Mouse (Mus musculus) left cerebral cortex, adult 9 months (tissue): ENCODE results near the gene Emc10.

Source experiments
- DNase-seq, 2 experiments: peaks; one replicate each; pipeline ENCODE4 v3.0.0; 2022; ENCODE audit warnings: low spot score in 2 of 2

Gene Emc10

DNA sequence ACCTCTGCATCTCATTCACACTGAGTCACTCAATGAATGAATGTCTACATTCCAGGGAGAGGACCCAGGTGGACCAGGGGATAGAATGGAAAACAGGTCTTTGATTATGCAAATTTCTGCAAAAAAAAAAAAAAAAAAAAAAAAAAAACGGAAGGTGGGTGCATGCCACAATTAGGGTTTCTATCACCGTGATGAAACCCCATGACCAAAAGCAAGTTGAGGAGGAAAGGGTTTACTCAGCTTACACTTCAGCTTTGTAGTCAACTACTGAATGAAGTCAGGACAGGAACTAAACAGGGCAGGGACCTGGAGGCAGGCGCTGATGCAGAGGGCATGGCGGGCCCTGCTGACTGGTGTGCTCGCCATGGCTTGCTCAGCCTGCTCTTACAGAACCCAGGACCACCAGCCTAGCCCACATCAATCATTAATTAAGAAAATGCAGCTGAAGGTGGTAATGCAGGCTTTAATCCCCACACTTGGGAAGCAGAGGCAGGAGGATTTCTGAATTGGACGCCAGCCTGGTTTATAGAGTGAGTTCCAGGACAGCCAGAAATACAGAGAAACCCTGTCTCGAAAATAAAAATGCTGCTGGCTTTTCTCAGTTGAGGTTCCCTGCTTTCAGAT, 10.6 kb downstream of the Emc10 start:
- no peak for DNase-seq

DNA sequence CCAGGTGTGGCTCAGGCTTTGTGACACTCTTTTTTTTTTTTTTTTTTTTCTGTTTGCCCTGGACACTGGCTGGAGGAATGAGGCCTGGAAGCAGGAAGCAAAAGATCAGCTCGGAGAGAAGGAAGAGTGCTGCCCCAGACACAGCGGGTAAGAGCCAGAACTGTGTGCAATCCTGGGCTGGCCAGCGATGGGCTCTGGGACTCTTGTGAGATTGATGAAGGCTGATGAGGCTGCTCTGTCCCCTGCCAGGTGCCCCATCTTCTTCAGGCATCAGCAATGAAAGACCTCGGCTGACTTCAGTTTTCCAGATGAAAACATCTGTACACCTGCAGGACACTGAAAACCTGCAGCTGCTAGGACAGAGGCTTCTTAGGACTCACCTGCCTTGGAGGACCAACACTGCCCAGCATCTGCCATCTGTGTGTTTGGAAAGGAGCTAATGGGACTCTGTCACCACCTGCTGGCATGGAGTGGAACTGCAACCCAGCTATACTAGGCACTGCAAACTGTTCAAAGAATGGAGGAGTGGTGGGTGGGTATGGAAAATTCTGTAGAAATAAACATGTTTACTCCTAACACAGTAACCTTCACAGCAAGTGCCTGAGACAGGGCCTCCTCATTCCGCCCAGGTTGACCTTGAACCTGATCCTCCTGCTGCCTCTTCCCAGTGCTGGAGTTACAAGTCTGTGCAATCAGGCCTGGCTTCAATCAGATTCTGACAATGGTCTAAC, 11.3 kb downstream of the Emc10 start:
- peak in 1 of 2 experiments; percentile 88 for DNase-seq

DNA sequence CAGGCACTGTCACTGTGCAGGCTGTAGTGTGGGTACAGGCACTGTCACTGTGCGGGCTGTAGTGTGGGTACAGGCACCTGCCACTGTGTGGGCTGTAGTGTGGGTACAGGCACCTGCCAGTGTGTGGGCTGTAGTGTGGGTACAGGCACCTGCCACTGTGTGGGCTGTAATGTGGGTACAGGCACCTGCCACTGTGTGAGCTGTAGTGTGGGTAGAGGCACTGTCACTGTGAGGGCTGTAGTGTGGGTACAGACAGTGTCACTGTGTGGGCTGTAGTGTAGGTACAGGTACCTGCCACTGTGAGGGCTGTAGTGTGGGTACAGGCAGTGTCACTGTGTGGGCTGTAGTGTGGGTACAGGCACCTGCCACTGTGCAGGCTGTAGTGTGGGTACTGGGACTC, 12.2 kb downstream of the Emc10 start:
- DNase-seq: no peak

DNA sequence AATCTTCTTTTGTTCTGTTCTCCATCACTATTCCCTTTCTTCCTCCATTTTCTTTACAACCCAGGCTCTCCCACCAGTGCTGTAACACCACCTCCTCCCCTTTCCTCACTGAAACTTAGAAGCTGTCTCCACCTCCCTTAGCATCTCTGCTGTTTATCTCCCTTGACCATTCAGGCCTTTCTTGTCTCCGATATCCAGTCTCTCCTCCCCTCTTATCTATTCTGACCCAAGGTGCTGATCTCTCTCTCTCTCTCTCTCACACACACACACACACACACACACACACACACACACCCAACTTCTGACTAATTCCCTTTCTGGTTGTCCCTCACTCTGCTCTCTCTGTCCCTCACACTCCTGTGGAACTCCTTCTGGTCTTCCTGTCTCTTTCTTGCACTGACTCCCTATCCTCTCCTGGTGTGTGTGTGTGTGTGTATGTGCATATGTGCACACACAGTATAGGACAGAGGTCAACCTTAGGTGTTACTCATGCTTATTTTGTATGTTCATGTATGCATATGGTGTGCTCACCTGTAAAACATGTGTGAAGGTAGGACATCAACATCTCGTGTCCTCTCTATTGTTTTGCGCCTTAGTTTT, 13.4 kb downstream of the Emc10 start:
- no peak for DNase-seq

DNA sequence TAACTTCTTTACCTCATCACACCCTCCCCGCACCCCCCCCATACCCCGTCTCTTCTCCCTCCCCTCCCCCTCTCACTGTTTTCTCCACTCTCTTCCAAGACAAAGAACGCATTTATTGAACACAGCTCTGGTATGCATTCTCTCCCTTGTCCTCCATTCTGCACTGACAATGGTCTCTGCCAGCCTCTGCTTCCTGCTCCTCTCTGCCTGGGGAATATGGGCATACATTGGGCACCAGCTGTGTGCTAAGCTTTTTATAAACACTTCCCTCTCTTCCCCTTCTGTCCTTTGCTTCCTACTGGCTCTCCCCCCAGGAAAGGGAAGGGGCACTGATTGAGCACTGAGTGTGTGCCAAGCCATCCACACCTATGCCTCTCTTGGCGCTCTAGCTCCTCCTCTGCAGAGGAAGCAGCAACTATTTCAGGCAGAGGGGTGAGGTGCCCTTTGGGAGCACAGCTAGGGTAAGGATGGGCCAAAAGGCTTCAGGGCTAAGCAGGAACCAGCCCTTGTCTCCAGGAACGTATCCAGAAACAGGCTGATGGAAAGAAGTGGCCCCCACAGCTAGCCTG, 21.2 kb downstream of the Emc10 start:
- no peak for DNase-seq

DNA sequence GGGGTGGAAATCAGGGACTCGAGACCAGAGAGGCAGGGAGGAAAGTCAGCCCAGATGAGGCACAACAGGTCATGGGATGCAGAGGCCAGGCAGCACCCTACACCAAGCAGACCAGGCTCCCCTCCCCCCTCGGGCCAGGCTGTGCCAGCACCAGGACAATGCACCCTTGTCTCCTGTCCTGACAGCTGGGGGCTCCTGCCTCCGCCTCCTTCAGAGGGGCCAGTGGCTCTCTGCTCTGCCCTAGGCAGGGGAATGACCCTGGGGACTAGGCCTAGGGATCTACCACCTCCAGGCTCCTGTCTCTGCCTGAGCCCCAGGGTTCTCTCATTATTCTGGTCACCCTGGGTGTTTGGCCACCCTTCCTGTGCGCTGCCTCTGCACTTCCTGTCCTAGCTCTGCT, 21.9 kb downstream of the Emc10 start:
- DNase-seq: peak; percentile 77 to 87

DNA sequence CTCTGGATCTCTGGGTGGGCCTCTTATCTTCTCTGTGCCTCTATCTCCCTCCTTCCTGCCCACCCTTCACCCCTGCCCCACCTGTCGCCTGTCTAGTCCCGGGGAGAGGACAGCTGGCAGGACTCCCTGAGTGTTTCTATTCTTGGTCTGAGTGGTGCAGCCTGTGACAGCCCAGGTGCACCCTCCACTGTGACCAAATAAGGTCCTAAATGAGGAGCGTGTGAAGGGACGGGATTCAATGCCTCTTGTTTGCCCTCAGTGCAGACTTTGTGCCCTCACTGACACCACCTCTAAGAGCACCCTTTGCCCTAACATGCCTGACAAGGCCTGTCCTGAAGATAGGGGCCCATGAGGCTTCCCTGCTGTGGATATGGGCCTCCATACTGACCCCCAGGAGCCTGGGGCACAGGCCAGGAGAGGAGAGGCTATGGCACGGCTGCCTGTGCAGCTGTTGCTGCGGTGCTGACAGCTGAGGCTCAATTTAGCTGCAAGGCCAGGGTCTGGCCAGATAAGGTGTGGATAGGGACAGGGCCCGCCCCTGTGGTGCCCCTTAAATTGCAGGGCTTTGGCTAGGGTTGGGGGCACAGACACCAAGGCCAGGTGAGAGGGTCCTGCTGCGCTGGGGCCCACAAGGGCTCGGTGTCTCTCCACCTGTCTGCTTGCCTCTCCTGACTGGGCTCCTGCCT, 23.2 kb downstream of the Emc10 start:
- DNase-seq: no peak

DNA sequence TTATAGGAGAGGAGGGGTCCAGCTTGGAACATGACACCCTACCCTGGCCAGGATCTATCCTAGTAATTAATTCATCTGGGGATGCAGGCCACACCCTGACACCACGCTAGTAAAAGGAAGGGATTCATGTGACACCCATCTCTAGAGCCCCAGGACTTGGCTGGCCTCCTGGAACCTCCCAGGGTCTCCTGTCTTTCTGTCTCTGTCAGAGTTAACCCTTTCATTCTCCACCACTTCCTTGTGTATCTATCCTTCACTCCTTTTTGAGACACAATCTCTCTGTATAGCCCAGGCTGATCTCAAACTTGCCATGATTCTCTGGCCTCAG, 23.8 kb downstream of the Emc10 start:
- no peak for DNase-seq

DNA sequence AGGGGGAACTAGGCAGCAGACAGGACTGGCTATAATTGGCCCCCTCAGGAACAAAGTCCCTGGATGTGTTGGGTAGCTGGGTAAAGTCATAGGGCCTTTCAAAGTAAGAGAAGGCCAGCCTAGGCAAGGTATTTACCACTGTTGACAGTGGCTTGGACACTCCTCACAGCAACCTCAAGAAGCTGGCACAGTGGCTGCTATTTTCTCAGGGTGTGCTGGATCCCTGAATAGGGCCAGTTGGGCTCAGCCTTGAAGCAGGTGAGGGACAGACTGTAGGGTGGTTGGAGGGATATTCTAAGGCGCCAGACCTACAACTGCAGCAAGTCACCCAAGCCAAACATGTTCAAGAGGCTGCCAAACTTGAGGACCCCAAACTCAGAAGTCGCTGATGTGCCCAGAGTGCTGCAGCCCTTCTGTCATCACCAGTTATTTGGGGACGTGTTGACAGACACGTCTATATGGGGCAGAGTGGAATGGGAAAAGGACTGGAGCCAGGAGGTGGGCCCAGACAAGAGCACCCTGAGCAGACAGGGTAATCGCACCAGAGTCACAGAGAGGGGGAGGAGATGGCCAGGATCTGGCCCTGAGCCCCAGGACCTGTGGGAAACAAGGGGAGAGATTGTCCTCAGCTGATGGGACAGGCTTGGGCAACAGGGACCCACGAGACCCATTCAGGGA, 24.3 kb downstream of the Emc10 start:
- no peak for DNase-seq

DNA sequence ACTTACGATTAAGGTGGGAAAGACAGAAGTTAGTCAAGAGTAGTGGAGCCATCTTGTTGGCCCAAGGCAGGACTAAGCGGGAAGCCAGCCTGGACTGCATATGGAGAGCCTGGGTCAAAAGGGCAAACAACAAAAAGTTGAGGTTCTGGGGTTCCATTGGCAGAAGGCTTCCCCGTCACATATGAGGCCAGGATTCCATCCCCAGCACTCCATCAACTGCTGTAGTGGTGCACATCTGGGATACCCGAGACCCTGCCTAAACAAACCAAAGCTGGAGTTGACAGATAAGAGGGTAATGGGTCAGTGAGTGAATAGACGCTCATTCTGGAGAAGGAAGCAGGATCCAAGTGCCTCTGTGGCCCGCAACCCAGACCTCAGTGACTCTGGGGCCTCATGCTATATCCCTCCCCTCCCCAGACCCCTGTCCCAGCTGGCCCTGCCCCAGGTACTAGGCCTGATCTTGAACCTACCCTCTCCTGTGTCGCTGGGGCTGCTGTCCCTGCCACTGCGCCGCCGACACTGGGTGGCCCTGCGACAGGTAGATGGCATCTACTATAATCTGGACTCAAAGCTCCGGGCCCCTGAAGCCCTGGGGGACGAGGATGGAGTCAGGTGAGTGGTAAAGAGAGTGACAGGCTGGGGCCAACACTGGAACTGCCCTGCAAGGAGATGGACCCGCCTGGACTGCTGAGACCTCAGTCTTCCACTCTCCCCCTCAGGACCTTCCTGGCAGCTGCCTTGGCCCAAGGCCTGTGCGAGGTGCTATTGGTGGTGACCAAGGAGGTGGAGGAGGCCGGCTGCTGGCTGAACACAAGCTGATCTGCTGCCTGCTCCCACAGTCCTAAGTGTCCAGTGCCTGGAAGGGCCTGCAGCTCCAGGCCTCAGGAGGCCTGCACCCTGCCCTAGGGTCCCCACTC, 25.4 kb downstream of the Emc10 start:
- no peak for DNase-seq

DNA sequence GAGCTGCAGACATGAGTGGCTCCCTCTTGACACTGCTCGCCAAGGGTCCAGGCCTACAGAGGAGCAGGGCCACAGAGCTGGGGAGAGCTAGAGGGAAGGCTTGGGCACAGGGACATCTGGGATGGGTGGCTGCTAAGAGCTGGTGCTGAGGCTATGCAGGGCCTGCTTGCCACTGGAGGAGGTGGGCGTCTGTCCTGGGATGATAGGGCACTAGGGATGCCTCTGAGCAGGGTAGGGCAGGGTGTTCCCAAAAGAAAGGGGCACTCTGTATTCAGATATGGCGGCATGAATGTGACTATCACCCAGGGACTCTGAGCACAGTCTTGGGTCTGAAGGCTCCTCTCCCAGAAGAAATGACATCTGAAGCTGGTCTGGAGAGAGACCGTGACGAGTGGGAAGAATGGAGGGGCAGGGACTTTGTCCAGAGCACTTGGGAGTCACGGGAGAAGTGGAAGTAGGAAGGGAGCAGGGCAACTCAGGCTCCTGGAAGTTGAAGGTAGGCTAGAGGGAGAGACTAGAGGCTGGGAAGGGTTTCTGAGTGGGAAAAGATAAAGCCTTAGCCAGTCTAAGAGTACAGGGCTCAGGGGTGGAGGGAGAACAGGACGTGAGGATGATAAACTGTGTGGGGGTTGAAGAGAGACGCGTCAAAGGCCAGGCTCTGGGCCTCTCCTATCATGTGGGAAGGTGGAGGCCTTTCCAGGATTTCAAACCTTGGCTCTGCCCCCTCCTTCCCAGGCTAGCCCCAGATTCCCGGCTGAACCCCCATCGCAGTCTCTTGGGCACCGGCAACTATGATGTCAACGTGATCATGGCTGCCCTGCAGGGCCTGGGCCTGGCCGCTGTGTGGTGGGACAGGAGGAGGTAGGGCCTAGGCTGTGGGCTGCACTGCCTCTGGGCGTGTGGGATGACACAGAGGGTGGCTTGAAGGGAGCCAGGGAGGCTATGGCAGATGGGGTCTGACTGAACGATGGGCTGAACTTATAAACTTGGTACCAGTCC, 26.4 kb downstream of the Emc10 start:
- DNase-seq: no peak

DNA sequence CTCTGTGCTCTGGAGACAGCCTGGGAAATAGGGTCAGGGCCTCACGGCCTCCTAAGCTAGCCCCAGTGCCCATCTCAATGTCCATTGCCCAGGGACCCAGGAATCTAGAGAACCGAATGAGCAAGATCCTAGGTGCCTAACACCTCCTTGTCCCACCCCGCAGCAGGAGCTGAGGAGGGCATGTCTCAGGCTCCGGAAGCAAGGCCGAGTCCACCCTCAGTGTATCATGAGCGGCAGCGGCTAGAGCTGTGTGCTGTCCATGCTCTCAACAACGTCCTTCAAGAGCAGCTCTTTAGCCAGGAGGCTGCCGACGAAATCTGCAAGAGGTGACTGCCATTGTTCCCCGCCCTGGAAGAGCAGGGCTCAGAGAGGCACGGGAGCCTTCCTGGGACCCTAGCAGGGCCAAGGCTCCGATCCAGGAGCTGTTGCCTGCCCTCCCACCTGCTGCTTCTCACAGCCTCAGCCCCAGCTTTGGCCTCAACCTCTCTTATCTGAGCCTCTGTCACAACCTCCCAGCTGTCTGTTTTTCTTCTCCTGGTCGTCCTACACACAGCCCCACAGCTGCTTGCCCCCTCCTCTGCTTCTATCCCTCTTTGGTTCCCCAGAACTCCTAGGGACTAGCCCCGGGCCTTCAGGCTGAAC, 27.6 kb downstream of the Emc10 start:
- DNase-seq: no peak

DNA sequence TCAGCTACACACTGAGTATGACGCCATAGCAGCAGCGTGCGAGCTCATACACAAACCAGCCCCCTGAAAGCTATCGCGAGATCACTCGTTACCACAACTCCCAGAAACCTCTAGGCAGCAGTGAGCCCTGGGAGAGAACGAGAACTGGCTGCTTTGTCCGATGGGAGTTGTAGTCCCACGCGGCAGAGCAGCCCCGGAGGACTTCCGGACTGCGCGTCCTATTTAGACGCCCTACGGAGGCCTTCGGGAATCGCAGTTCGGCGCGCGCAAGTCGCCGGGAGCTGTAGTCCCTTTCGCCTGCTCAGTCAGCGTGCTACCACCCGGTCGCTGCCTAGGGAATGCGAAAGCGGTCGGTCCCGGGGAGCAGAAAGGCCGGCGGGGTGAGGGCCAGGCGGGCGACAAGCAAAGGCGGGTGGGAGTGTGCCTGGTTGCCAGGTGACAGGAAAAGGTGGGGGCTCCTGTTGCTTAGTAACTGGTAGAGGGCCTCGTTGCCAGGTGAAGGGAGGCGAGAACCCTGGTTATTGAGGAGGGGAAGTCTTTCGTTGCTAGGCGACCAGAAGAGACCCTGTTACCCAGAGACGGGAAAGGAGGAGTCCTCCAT, 28.4 kb downstream of the Emc10 start, which contains the start of gene Josd2:
TSS of gene Josd2 (plus strand) at position 170 of the 601 bp plus-strand sequence.
- DNase-seq: peak; percentile 97 to 98

DNA sequence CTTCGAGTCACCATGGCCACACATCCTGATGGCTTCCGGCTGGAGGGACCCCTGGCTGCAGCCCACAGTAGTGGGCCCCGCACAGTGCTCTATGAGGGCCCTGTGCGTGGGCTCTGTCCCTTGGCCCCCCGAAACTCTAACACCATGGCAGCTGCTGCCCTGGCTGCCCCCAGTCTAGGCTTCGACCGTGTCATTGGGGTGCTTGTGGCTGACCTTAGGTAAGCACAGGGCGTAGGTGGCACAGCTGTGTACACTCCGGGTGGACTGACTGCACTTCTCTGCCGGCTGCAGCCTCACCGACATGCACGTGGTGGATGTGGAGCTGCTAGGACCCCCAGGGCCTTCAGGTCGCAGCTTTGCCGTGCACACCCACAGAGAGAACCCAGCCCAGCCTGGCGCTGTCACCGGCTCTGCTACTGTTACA, 29.4 kb downstream of the Emc10 start:
- no peak for DNase-seq

DNA sequence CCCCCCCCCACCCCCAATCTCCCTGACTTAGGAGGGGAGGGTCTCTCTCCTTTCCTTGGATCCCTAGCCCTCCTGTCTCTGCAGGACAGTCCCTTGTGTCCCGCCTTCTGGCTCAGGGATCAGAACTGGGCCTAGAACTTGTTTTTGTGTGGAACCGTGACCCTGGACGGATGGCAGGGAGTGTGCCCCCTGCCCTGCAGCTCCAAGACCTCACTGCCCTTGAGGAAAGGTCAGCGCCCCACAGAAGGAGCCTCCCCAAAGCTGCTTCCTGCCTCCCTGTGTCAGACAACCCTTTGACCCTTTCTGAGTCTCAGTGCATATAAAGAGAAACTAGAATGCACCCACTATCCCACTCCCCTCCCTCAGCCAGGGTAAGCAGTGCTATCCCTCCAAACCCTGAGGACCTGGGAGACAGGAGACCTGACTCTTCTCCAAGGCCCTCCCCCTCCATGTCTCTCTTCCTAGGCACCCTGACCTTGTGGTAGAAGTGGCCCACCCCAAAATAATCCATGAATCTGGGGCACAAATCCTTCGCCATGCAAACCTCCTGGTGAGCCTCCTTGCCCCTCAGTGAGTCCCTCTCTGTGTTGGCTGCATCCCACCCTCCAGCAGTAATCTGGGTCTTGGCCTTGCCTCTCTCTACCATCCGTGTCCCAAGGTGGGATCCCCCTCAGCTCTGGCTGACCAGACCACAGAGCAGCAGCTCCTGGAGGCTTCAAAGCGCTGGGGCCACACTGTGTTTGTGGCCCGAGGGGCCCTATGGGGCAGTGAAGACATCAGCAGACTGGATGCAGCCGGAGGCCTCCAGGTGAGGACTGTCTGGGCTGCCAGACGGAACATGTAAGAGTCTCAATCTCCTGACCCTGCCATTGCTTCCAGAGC, 30.1 kb downstream of the Emc10 start:
- DNase-seq: no peak

DNA sequence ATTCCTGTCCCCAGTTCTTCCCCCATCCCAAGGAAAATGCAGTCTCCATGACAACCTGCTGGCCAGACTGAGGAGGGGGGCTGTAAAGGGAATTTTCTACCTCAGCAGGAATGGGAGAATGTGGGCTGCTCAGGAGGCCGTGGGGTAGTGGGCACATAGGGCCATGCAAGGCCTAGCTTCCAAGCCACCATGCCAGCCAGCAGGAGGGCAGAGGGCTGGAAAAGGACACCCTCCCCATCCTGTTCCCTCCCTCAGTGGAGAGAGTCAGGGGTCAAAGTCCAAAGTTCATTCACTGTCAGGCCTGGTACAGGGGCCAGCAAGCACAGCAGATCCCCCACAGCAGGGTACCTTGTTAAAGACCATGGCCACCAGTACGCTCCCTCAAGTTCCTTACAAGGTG, 31.2 kb downstream of the Emc10 start, which contains the start of gene Aspdh:
TSS of gene Aspdh (plus strand) at position 281 of the 400 bp plus-strand sequence.
- no peak for DNase-seq

DNA sequence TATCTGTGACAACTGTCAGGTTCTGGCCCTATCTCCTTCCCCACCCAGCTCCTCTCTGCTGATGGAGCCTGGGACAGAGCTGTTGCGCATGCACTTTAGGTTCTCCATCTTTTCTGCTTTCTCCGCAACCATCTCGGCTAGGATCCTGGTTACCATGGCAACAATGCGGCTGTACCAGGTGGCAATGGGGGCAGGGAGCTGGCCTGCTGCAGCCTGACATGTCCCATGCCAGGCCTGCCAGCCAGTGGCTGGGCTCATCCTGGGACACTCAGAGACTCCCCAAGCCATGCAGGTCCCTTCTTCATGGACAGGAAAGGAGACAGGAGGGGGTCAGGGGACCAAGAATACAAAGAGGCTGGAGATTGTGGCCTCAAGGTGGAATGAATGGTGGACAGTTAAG, 31.8 kb downstream of the Emc10 start:
- peak; percentile 86 to 90 for DNase-seq
